Mouse (Mus musculus): Measurements from ENCODE around the gene Gna15. TPM values are rescaled to one million over a fixed set of nuclear protein-coding genes. Genes with fewer than 3 reads are reported as not detected.

Gene Gna15
- polyA plus RNA-seq, 1 experiment from 2014 or later: 4.6 TPM

- H3K4me3 ChIP-seq (ENCODE audit: low read depth, low read length): peak overlapping the region; percentile 74
- peaks cover 10% of the 10 kb centered on the region for H3K36me3 ChIP-seq (ENCODE audit: insufficient read depth, low read length)
- peak overlapping the region; percentile 86 for H3K4me2 ChIP-seq (replicated peaks; ENCODE audit: low read depth, low read length)
- 61% methylated on average over 6 of the region's 6 CpGs for WGBS
- no peak overlapping the region for H3K27ac ChIP-seq (ENCODE audit: low read length)
- H3K4me1 ChIP-seq (ENCODE audit: insufficient read depth, low read depth, low read length): peaks cover 13% of the 10 kb centered on the region; the same call in 1 of the 2 replicates
- no peak for TF ChIP-seq EP300 (IDR thresholded peaks at IDR 0.05)
- TF ChIP-seq CTCF (IDR thresholded peaks at IDR 0.05): no peak
- H3K9me3 ChIP-seq (ENCODE audit: low read length): no peaks in the 10 kb centered on the region
- no peak for ATAC-seq
- no peak for DNase-seq (ENCODE audit: low spot score)
- peak overlapping the region; percentile 80 for H3K9ac ChIP-seq (replicated peaks; ENCODE audit: low read depth)
- H3K27me3 ChIP-seq (replicated peaks; ENCODE audit: insufficient read depth, low read length): no peaks in the 10 kb centered on the region
Measured at GRCm38 (mm10) chr10:81495151-81495550, 28.9 kb downstream of the Gna15 start.

- Histone ChIP-seq H3K4me3 (ENCODE audit: low read depth, low read length) (no peak overlapping the region; the same call in 1 of the 2 replicates), H3K9me3 (ENCODE audit: low read length) (no peaks in the 10 kb centered on the region), H3K4me1 (ENCODE audit: insufficient read depth, low read depth, low read length) (peaks cover 13% of the 10 kb centered on the region; the same call in 1 of the 2 replicates), H3K36me3 (ENCODE audit: insufficient read depth, low read length) (peaks cover 17% of the 10 kb centered on the region), H3K4me2 (replicated peaks; ENCODE audit: low read depth, low read length) (peak overlapping the region; percentile 86; the same call in 1 of the 2 replicates), H3K9ac (replicated peaks; ENCODE audit: low read depth) (peak overlapping the region; percentile 80; the same call in 1 of the 2 replicates), H3K27ac (ENCODE audit: low read length) (no peak overlapping the region), H3K27me3 (replicated peaks; ENCODE audit: insufficient read depth, low read length) (no peaks in the 10 kb centered on the region)
- ATAC-seq (no peak), DNase-seq (ENCODE audit: low spot score) (no peak)
- TF ChIP-seq EP300 (IDR thresholded peaks at IDR 0.05) (no peak), CTCF (IDR thresholded peaks at IDR 0.05) (no peak)
- 84% methylated on average over 11 of the region's 11 CpGs for WGBS
Measured at GRCm38 (mm10) chr10:81494260-81495041, 29.6 kb downstream of the Gna15 start.

GRCm38 (mm10) chr10:81493601-81494220, 30.3 kb downstream of the Gna15 start:
- TF ChIP-seq CTCF (IDR thresholded peaks at IDR 0.05) (peak; percentile 61), EP300 (IDR thresholded peaks at IDR 0.05) (no peak)
- Histone ChIP-seq H3K9ac (replicated peaks; ENCODE audit: low read depth) (no peak overlapping the region), H3K27me3 (replicated peaks; ENCODE audit: insufficient read depth, low read length) (no peaks in the 10 kb centered on the region), H3K4me3 (ENCODE audit: low read depth, low read length) (no peak overlapping the region), H3K36me3 (ENCODE audit: insufficient read depth, low read length) (peaks cover 20% of the 10 kb centered on the region), H3K4me2 (replicated peaks; ENCODE audit: low read depth, low read length) (no peak overlapping the region), H3K9me3 (ENCODE audit: low read length) (no peaks in the 10 kb centered on the region), H3K27ac (ENCODE audit: low read length) (no peak overlapping the region), H3K4me1 (ENCODE audit: insufficient read depth, low read depth, low read length) (peaks cover 13% of the 10 kb centered on the region; the same call in 1 of the 2 replicates)
- ATAC-seq (no peak), DNase-seq (ENCODE audit: low spot score) (no peak)
- WGBS: 78% methylated on average over 8 of the region's 8 CpGs

GRCm38 (mm10) chr10:81492606-81493240, 31.3 kb downstream of the Gna15 start:
- no peak overlapping the region for H3K4me3 ChIP-seq (ENCODE audit: low read depth, low read length)
- H3K27me3 ChIP-seq (replicated peaks; ENCODE audit: insufficient read depth, low read length): no peaks in the 10 kb centered on the region
- WGBS: 89% methylated on average over 11 of the region's 11 CpGs
- ATAC-seq: no peak
- peaks cover 30% of the 10 kb centered on the region for H3K36me3 ChIP-seq (ENCODE audit: insufficient read depth, low read length)
- no peak overlapping the region for H3K27ac ChIP-seq (ENCODE audit: low read length)
- no peaks in the 10 kb centered on the region for H3K9me3 ChIP-seq (ENCODE audit: low read length)
- H3K4me2 ChIP-seq (replicated peaks; ENCODE audit: low read depth, low read length): no peak overlapping the region
- TF ChIP-seq CTCF (IDR thresholded peaks at IDR 0.05) (no peak), EP300 (IDR thresholded peaks at IDR 0.05) (no peak)
- DNase-seq (ENCODE audit: low spot score): no peak
- no peak overlapping the region for H3K9ac ChIP-seq (replicated peaks; ENCODE audit: low read depth)
- peaks cover 13% of the 10 kb centered on the region; the same call in 1 of the 2 replicates for H3K4me1 ChIP-seq (ENCODE audit: insufficient read depth, low read depth, low read length)

- Histone ChIP-seq H3K9ac (replicated peaks; ENCODE audit: low read depth) (no peak overlapping the region), H3K9me3 (ENCODE audit: low read length) (no peaks in the 10 kb centered on the region), H3K27me3 (replicated peaks; ENCODE audit: insufficient read depth, low read length) (no peaks in the 10 kb centered on the region), H3K4me2 (replicated peaks; ENCODE audit: low read depth, low read length) (no peak overlapping the region), H3K36me3 (ENCODE audit: insufficient read depth, low read length) (peaks cover 34% of the 10 kb centered on the region), H3K27ac (ENCODE audit: low read length) (no peak overlapping the region), H3K4me1 (ENCODE audit: insufficient read depth, low read depth, low read length) (peaks cover 9% of the 10 kb centered on the region; the same call in 1 of the 2 replicates), H3K4me3 (ENCODE audit: low read depth, low read length) (no peak overlapping the region)
- TF ChIP-seq EP300 (IDR thresholded peaks at IDR 0.05) (no peak), CTCF (IDR thresholded peaks at IDR 0.05) (no peak)
- no peak for DNase-seq (ENCODE audit: low spot score)
- no peak for ATAC-seq
- 89% methylated on average over 9 of the region's 9 CpGs for WGBS
Measured at GRCm38 (mm10) chr10:81491018-81491417, 33.0 kb downstream of the Gna15 start.

GRCm38 (mm10) chr10:81489941-81490340, 34.1 kb downstream of the Gna15 start:
- Histone ChIP-seq H3K4me1 (ENCODE audit: insufficient read depth, low read depth, low read length) (peaks cover 2% of the 10 kb centered on the region; the same call in 1 of the 2 replicates), H3K4me2 (replicated peaks; ENCODE audit: low read depth, low read length) (no peak overlapping the region)
- 79% methylated on average over 14 of the region's 14 CpGs for WGBS

More at GRCm38 (mm10) chr10:81489941-81490340, 34.1 kb downstream of the Gna15 start:
- TF ChIP-seq EP300 (IDR thresholded peaks at IDR 0.05) (no peak), CTCF (IDR thresholded peaks at IDR 0.05) (no peak)
- Histone ChIP-seq H3K9ac (replicated peaks; ENCODE audit: low read depth) (no peak overlapping the region), H3K9me3 (ENCODE audit: low read length) (no peaks in the 10 kb centered on the region), H3K4me3 (ENCODE audit: low read depth, low read length) (no peak overlapping the region), H3K27ac (ENCODE audit: low read length) (no peak overlapping the region), H3K27me3 (replicated peaks; ENCODE audit: insufficient read depth, low read length) (no peaks in the 10 kb centered on the region), H3K36me3 (ENCODE audit: insufficient read depth, low read length) (peaks cover 34% of the 10 kb centered on the region)
- ATAC-seq (no peak), DNase-seq (ENCODE audit: low spot score) (no peak)
